Mouse (Mus musculus) C2C12 (cell line): ENCODE data around the gene Zfp882.

ENCODE experiments used
- CTCF ChIP-seq: IDR thresholded peaks from one replicate; pipeline ENCODE4 v1.5.1; 2011; ENCODE audit not compliant: control insufficient read depth, insufficient read depth, insufficient read length
- FOSL1 ChIP-seq: IDR thresholded peaks from one replicate; pipeline ENCODE4 v1.8.0; 2011; ENCODE audit warnings: mild to moderate bottlenecking, low read length; ENCODE audit not compliant: poor library complexity, insufficient read depth, severe bottlenecking
- MYOG ChIP-seq: IDR thresholded peaks from one replicate; pipeline ENCODE4 v1.6.1; 2011; ENCODE audit not compliant: control insufficient read depth, insufficient read length; ENCODE audit errors: extremely low read depth

DNA sequence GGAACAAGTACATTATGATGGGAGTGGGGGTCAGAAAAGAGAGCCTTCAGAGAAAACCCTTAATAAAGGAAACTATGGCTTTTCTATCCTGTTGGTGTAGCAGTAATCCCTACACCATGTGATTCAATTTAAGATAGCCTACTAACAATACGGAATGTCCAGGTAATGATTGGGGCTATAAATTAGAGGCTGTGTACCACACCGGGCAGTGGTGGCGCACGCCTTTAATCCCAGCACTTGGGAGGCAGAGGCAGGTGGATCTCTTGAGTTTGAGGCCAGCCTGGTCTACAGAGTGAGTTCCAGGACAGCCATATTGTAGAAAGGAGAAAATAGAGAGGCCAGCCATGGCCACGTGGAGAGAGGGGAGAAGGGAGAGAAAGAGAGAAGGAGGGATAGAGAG lies 17.4 kb downstream of the Zfp882 start:
- no peak for TF ChIP-seq FOSL1
- TF ChIP-seq CTCF = no peak
- no peak for TF ChIP-seq MYOG
